Mouse (Mus musculus) lung, postnatal 0 days (tissue): ENCODE results near the gene Lrguk.

Experiments
- CTCF ChIP-seq: IDR thresholded peaks from 2 replicates; pipeline ENCODE4 v1.5.1; 2016; ENCODE audit warnings: antibody characterized with exemption, mild to moderate bottlenecking
- EP300 ChIP-seq: IDR thresholded peaks from 2 replicates; pipeline ENCODE4 v1.6.1; 2016; ENCODE audit warnings: antibody characterized with exemption, mild to moderate bottlenecking, control low read depth

DNA sequence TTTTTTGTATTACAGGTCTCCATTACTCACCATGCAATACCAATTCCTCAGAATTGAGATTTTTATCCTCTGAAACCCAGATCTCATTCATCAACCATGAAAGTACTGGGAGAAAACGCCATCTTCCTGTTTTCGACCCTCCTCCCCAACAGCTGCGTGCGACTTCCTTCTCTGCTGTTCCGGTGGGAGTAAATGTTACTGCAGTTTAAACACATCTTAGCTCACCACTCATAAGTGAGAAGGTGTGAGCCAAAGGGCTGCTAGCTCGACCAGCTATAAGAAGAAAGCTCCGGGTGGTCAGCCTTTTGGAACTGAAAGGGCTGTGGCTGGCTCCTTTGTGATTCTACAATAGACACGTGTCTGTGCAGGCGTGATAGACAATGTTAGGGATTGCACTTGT lies 46.5 kb upstream of the Lrguk start:
- TF ChIP-seq CTCF (no peak), EP300 (no peak)
